Mouse (Mus musculus): ENCODE results near the gene Lhpp. TPM values are rescaled to one million over a fixed set of nuclear protein-coding genes. Genes with fewer than 3 reads are reported as not detected.
A peak's percentile ranks its signal among the peaks of the same experiment; 100 is the strongest.
"Not testable (repeated sequence)": the region's sequence is repeated elsewhere in the genome, so short reads cannot be mapped to it uniquely, and the experiment has no call there.

Gene Lhpp
- polyA plus RNA-seq, 1 experiment from 2014 or later = 23.7 TPM

DNA sequence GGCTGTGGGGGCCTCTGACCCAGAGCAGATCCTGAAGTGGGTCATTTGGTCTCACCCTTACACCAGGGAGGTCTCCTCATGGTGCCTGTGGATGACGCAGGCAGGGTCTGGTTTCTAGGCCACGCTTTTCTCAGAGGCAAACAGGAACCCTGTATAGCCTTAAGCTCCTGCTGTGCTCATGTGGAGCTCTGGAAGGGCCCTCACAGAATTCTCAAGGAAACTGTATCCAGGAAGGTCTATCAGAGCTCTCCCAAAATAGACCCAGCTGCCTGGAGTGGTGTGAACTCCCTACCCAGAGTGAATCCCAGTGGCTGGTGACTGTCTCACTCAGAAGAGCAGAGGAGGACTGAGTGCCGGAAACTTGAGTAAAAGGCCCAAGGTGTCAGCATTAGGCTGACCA, 44.0 kb downstream of the Lhpp start:
- no peak for ATAC-seq (replicated peaks; ENCODE audit: extremely low read depth, insufficient read depth, low FRiP score)
- WGBS = 73% methylated on average over 3 of the region's 3 CpGs
- H3K9ac ChIP-seq (ENCODE audit: low read length) = peak overlapping the region; percentile 7; the same call in 1 of the 2 replicates
- H3K36me3 ChIP-seq (ENCODE audit: control insufficient read depth, insufficient read depth) = no peaks in the 10 kb centered on the region
- H3K4me2 ChIP-seq (ENCODE audit: low read depth, low read length) = no peak overlapping the region
- peaks cover 30% of the 10 kb centered on the region for H3K4me1 ChIP-seq (ENCODE audit: control insufficient read depth, insufficient read depth, low read length)
- H3K9me3 ChIP-seq (replicated peaks; ENCODE audit: control insufficient read depth, low read length) = no peaks in the 10 kb centered on the region
- H3K27ac ChIP-seq (ENCODE audit: low read length) = no peak overlapping the region; the same call in 1 of the 2 replicates
- no peak overlapping the region for H3K4me3 ChIP-seq (ENCODE audit: low read length)
- no peaks in the 10 kb centered on the region for H3K27me3 ChIP-seq (ENCODE audit: control insufficient read depth, insufficient read depth, low read length)

GRCm38 (mm10) chr7:132656075-132656474, 45.6 kb downstream of the Lhpp start:
- H3K4me1 ChIP-seq (ENCODE audit: control insufficient read depth, insufficient read depth, low read length) = peaks cover 44% of the 10 kb centered on the region
- peak overlapping the region; percentile 28 for H3K27ac ChIP-seq (ENCODE audit: low read length)
- peak; percentile 54 for ATAC-seq (replicated peaks; ENCODE audit: extremely low read depth, insufficient read depth, low FRiP score)
- H3K4me3 ChIP-seq (ENCODE audit: low read length) = no peak overlapping the region
- H3K9ac ChIP-seq (ENCODE audit: low read length) = no peak overlapping the region
- H3K4me2 ChIP-seq (ENCODE audit: low read depth, low read length) = peak overlapping the region; percentile 10; the same call in 1 of the 2 replicates
- no peaks in the 10 kb centered on the region for H3K27me3 ChIP-seq (ENCODE audit: control insufficient read depth, insufficient read depth, low read length)
- 20% methylated on average over 9 of the region's 9 CpGs for whole genome bisulfite sequencing
- no peaks in the 10 kb centered on the region for H3K9me3 ChIP-seq (replicated peaks; ENCODE audit: control insufficient read depth, low read length)
- H3K36me3 ChIP-seq (ENCODE audit: control insufficient read depth, insufficient read depth) = no peaks in the 10 kb centered on the region

GRCm38 (mm10) chr7:132656548-132656947, 46.1 kb downstream of the Lhpp start:
- H3K4me3 ChIP-seq (ENCODE audit: low read length) = no peak overlapping the region
- no peaks in the 10 kb centered on the region for H3K9me3 ChIP-seq (replicated peaks; ENCODE audit: control insufficient read depth, low read length)
- no peaks in the 10 kb centered on the region for H3K36me3 ChIP-seq (ENCODE audit: control insufficient read depth, insufficient read depth)
- WGBS = 11% methylated on average over 3 of the region's 3 CpGs
- H3K4me2 ChIP-seq (ENCODE audit: low read depth, low read length) = peak overlapping the region; percentile 10; the same call in 1 of the 2 replicates
- peaks cover 49% of the 10 kb centered on the region for H3K4me1 ChIP-seq (ENCODE audit: control insufficient read depth, insufficient read depth, low read length)
- peak overlapping the region; percentile 28 for H3K27ac ChIP-seq (ENCODE audit: low read length)
- H3K27me3 ChIP-seq (ENCODE audit: control insufficient read depth, insufficient read depth, low read length) = no peaks in the 10 kb centered on the region
- H3K9ac ChIP-seq (ENCODE audit: low read length) = no peak overlapping the region
- ATAC-seq (replicated peaks; ENCODE audit: extremely low read depth, insufficient read depth, low FRiP score) = peak; percentile 49

GRCm38 (mm10) chr7:132657371-132658057, 47.1 kb downstream of the Lhpp start:
- H3K4me3 ChIP-seq (ENCODE audit: low read length) = no peak overlapping the region
- H3K4me2 ChIP-seq (ENCODE audit: low read depth, low read length) = peak overlapping the region; percentile 11; the same call in 1 of the 2 replicates
- no peaks in the 10 kb centered on the region for H3K27me3 ChIP-seq (ENCODE audit: control insufficient read depth, insufficient read depth, low read length)
- no peaks in the 10 kb centered on the region for H3K9me3 ChIP-seq (replicated peaks; ENCODE audit: control insufficient read depth, low read length)
- peak overlapping the region; percentile 45 for H3K9ac ChIP-seq (ENCODE audit: low read length)
- peak overlapping the region; percentile 70 for H3K27ac ChIP-seq (ENCODE audit: low read length)
- 54% methylated on average over 14 of the region's 14 CpGs for WGBS
- H3K4me1 ChIP-seq (ENCODE audit: control insufficient read depth, insufficient read depth, low read length) = peaks cover 59% of the 10 kb centered on the region
- ATAC-seq (replicated peaks; ENCODE audit: extremely low read depth, insufficient read depth, low FRiP score) = no peak
- H3K36me3 ChIP-seq (ENCODE audit: control insufficient read depth, insufficient read depth) = no peaks in the 10 kb centered on the region

GRCm38 (mm10) chr7:132658058-132658450, 47.6 kb downstream of the Lhpp start:
- WGBS = 9% methylated on average over 9 of the region's 9 CpGs
- ATAC-seq (replicated peaks; ENCODE audit: extremely low read depth, insufficient read depth, low FRiP score) = no peak

GRCm38 (mm10) chr7:132658688-132659087, 48.2 kb downstream of the Lhpp start:
- no peaks in the 10 kb centered on the region for H3K27me3 ChIP-seq (ENCODE audit: control insufficient read depth, insufficient read depth, low read length)
- H3K4me3 ChIP-seq (ENCODE audit: low read length) = no peak overlapping the region
- ATAC-seq (replicated peaks; ENCODE audit: extremely low read depth, insufficient read depth, low FRiP score) = no peak
- H3K9ac ChIP-seq (ENCODE audit: low read length) = peak overlapping the region; percentile 45
- H3K4me1 ChIP-seq (ENCODE audit: control insufficient read depth, insufficient read depth, low read length) = peaks cover 60% of the 10 kb centered on the region
- no peaks in the 10 kb centered on the region for H3K9me3 ChIP-seq (replicated peaks; ENCODE audit: control insufficient read depth, low read length)
- H3K36me3 ChIP-seq (ENCODE audit: control insufficient read depth, insufficient read depth) = no peaks in the 10 kb centered on the region
- H3K4me2 ChIP-seq (ENCODE audit: low read depth, low read length) = no peak overlapping the region
- WGBS = 76% methylated on average over 5 of the region's 5 CpGs
- peak overlapping the region; percentile 70 for H3K27ac ChIP-seq (ENCODE audit: low read length)

More at GRCm38 (mm10) chr7:132658058-132658450, 47.6 kb downstream of the Lhpp start:
- Histone ChIP-seq H3K27me3 (ENCODE audit: control insufficient read depth, insufficient read depth, low read length) (no peaks in the 10 kb centered on the region), H3K4me3 (ENCODE audit: low read length) (no peak overlapping the region), H3K27ac (ENCODE audit: low read length) (peak overlapping the region; percentile 70), H3K36me3 (ENCODE audit: control insufficient read depth, insufficient read depth) (no peaks in the 10 kb centered on the region), H3K4me1 (ENCODE audit: control insufficient read depth, insufficient read depth, low read length) (peaks cover 60% of the 10 kb centered on the region), H3K9ac (ENCODE audit: low read length) (peak overlapping the region; percentile 45), H3K9me3 (replicated peaks; ENCODE audit: control insufficient read depth, low read length) (no peaks in the 10 kb centered on the region), H3K4me2 (ENCODE audit: low read depth, low read length) (peak overlapping the region; percentile 11; the same call in 1 of the 2 replicates)

GRCm38 (mm10) chr7:132659633-132660032, 49.2 kb downstream of the Lhpp start:
- 46% methylated on average over 7 of the region's 7 CpGs for whole genome bisulfite sequencing
- Histone ChIP-seq H3K4me1 (ENCODE audit: control insufficient read depth, insufficient read depth, low read length) (peaks cover 60% of the 10 kb centered on the region), H3K27ac (ENCODE audit: low read length) (peak overlapping the region; percentile 70), H3K9me3 (replicated peaks; ENCODE audit: control insufficient read depth, low read length) (no peaks in the 10 kb centered on the region), H3K27me3 (ENCODE audit: control insufficient read depth, insufficient read depth, low read length) (no peaks in the 10 kb centered on the region), H3K36me3 (ENCODE audit: control insufficient read depth, insufficient read depth) (no peaks in the 10 kb centered on the region), H3K4me3 (ENCODE audit: low read length) (no peak overlapping the region), H3K4me2 (ENCODE audit: low read depth, low read length) (no peak overlapping the region), H3K9ac (ENCODE audit: low read length) (0 out of 2 replicates have a peak overlapping the region, but pooled peaks have one; percentile 14)
- ATAC-seq (replicated peaks; ENCODE audit: extremely low read depth, insufficient read depth, low FRiP score) = no peak

GRCm38 (mm10) chr7:132662831-132663230, 52.4 kb downstream of the Lhpp start:
- not testable (repeated sequence) for H3K27me3 ChIP-seq (ENCODE audit: control insufficient read depth, insufficient read depth, low read length); H3K27ac ChIP-seq (ENCODE audit: low read length); H3K4me2 ChIP-seq (ENCODE audit: low read depth, low read length); H3K36me3 ChIP-seq (ENCODE audit: control insufficient read depth, insufficient read depth); H3K4me3 ChIP-seq (ENCODE audit: low read length); H3K9me3 ChIP-seq (replicated peaks; ENCODE audit: control insufficient read depth, low read length); H3K9ac ChIP-seq (ENCODE audit: low read length); ATAC-seq (replicated peaks; ENCODE audit: extremely low read depth, insufficient read depth, low FRiP score)
- 59% methylated on average over 6 of the region's 6 CpGs for WGBS
- peaks cover 45% of the 10 kb centered on the region for H3K4me1 ChIP-seq (ENCODE audit: control insufficient read depth, insufficient read depth, low read length)

GRCm38 (mm10) chr7:132664815-132665214, 54.4 kb downstream of the Lhpp start:
- no peak for ATAC-seq (replicated peaks; ENCODE audit: extremely low read depth, insufficient read depth, low FRiP score)
- Histone ChIP-seq H3K4me3 (ENCODE audit: low read length) (no peak overlapping the region), H3K4me1 (ENCODE audit: control insufficient read depth, insufficient read depth, low read length) (peaks cover 28% of the 10 kb centered on the region), H3K36me3 (ENCODE audit: control insufficient read depth, insufficient read depth) (no peaks in the 10 kb centered on the region), H3K9ac (ENCODE audit: low read length) (no peak overlapping the region), H3K27me3 (ENCODE audit: control insufficient read depth, insufficient read depth, low read length) (no peaks in the 10 kb centered on the region), H3K9me3 (replicated peaks; ENCODE audit: control insufficient read depth, low read length) (no peaks in the 10 kb centered on the region), H3K4me2 (ENCODE audit: low read depth, low read length) (no peak overlapping the region), H3K27ac (ENCODE audit: low read length) (no peak overlapping the region)
- WGBS = 82% methylated on average over 6 of the region's 6 CpGs
